Mouse (Mus musculus) kidney, embryonic 15.5 days (tissue): ENCODE measurements around the gene Gpr137b. TPM values are rescaled to one million over a fixed set of nuclear protein-coding genes. Genes with fewer than 3 reads are reported as not detected.
"Not testable (repeated sequence)": the region's sequence is repeated elsewhere in the genome, so short reads cannot be mapped to it uniquely, and the experiment has no call there.

Source experiments
- ATAC-seq: fragments of 200-750 bp; cut with Nextera tagmentation; replicated peaks from 2 replicates; pipeline ENCODE4 v1.8.0; 2017; ENCODE audit warnings: moderate TSS enrichment; ENCODE audit not compliant: low FRiP score
- H3K27ac ChIP-seq: fragments of 300-500 bp; sonication (generic); 2 replicates; pipeline ENCODE4 v1.5.1; 2015; ENCODE audit warnings: mild to moderate bottlenecking, inconsistent platforms
- H3K27me3 ChIP-seq: fragments of 300-500 bp; sonication (generic); 2 replicates; pipeline ENCODE4 v1.6.1; 2015; ENCODE audit warnings: inconsistent platforms
- H3K36me3 ChIP-seq: fragments of 300-500 bp; sonication (generic); 2 replicates; pipeline ENCODE4 v1.6.1; 2015; ENCODE audit warnings: inconsistent platforms
- H3K4me1 ChIP-seq: fragments of 300-500 bp; sonication (generic); 2 replicates; pipeline ENCODE4 v1.6.1; 2015; ENCODE audit warnings: inconsistent platforms
- H3K4me2 ChIP-seq: fragments of 300-500 bp; sonication (generic); 2 replicates; pipeline ENCODE4 v1.6.1; 2015; ENCODE audit warnings: moderate library complexity, mild to moderate bottlenecking, inconsistent platforms
- H3K4me3 ChIP-seq: fragments of 300-500 bp; sonication (generic); replicated peaks from 2 replicates; pipeline ENCODE4 v1.5.1; 2015; ENCODE audit warnings: mild to moderate bottlenecking, inconsistent platforms
- H3K9ac ChIP-seq: fragments of 300-500 bp; sonication (generic); 2 replicates; pipeline ENCODE4 v1.6.1; 2015; ENCODE audit warnings: mild to moderate bottlenecking, inconsistent platforms
- H3K9me3 ChIP-seq: fragments of 300-500 bp; sonication (generic); replicated peaks from 2 replicates; pipeline ENCODE4 v1.6.1; 2016; ENCODE audit warnings: inconsistent platforms
- WGBS: fragments of 180-500 bp; shearing (Covaris S2); methylation state at CpG from one replicate; pipeline ENCODE4 v1.1.7; 2015; ENCODE audit warnings: mixed read lengths; 5-methylcytosine and 5-hydroxymethylcytosine counted together
- polyA plus RNA-seq: library from polyadenylated mRNA; unstranded; fragments of >200 nt; fragmentation: Nextera tagmentation; extraction: Ambion mirVana; gene quantifications from 2 replicates; pipeline ENCODE4 v1.2.1, GENCODE M21; 2015

Gene Gpr137b
- polyA plus RNA-seq, 1 experiment from 2014 or later: 22.4 TPM

DNA sequence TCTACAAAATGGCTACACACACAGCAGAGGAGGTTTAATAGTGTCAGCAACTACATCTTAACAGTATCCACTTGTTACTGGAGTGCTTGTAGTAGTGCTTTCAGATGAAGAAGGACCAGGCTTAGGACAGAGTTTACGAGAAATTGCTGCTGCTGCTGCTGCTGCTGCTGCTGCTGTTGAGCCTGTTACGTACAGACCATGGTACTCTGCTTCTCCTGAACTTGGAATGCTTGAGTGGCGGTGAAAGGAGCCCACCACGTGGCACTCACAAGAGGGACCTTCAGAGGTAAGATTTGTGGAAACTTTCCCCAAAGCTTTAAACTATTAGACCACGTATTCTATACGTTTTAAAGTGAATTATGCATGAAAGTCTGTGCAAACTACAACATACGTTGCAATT lies 35.2 kb downstream of the Gpr137b start:
- not testable (repeated sequence) for H3K4me2 ChIP-seq, H3K4me3 ChIP-seq, H3K4me1 ChIP-seq, H3K9me3 ChIP-seq, H3K27me3 ChIP-seq, H3K27ac ChIP-seq, ATAC-seq, H3K9ac ChIP-seq, H3K36me3 ChIP-seq
- 87% methylated on average over 7 of the region's 7 CpGs for WGBS

GRCm38 (mm10) chr13:13358097-13358496 lies 35.7 kb downstream of the Gpr137b start:
- WGBS: 73% methylated on average over 8 of the region's 8 CpGs
- not testable (repeated sequence) for H3K9me3 ChIP-seq, H3K27me3 ChIP-seq, H3K4me3 ChIP-seq, H3K4me2 ChIP-seq, ATAC-seq, H3K27ac ChIP-seq, H3K36me3 ChIP-seq, H3K4me1 ChIP-seq, H3K9ac ChIP-seq

GRCm38 (mm10) chr13:13352113-13352512 lies 41.7 kb downstream of the Gpr137b start:
- not testable (repeated sequence) for H3K4me1 ChIP-seq, H3K27ac ChIP-seq, H3K9me3 ChIP-seq, H3K36me3 ChIP-seq, H3K27me3 ChIP-seq, ATAC-seq, H3K9ac ChIP-seq, H3K4me2 ChIP-seq, H3K4me3 ChIP-seq
- WGBS: 78% methylated on average over 4 of the region's 4 CpGs

DNA sequence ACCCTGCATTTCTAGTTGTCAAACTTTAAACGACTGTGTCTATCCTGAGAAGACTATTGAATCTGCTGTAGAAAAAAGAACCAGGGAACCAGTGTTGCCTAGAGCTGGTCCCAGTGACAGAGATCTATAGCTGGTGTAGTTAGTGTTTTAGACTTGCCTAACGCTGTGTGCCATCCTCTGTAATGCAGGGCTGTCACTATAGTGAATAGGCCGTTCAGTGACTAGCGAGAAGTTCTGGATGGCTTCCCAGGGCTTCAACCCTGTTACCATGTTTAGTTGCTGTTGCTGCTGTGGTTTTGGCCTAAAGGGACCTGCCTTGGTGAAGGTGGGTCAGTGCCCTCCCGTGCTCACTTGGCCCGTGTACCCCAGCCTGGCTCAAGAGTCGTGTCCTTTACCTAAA lies 43.1 kb downstream of the Gpr137b start:
- H3K4me2 ChIP-seq, H3K9ac ChIP-seq, ATAC-seq, H3K27me3 ChIP-seq, H3K4me3 ChIP-seq, H3K36me3 ChIP-seq, H3K9me3 ChIP-seq, H3K27ac ChIP-seq, H3K4me1 ChIP-seq: not testable (repeated sequence)
- WGBS: 84% methylated on average over 7 of the region's 7 CpGs

DNA sequence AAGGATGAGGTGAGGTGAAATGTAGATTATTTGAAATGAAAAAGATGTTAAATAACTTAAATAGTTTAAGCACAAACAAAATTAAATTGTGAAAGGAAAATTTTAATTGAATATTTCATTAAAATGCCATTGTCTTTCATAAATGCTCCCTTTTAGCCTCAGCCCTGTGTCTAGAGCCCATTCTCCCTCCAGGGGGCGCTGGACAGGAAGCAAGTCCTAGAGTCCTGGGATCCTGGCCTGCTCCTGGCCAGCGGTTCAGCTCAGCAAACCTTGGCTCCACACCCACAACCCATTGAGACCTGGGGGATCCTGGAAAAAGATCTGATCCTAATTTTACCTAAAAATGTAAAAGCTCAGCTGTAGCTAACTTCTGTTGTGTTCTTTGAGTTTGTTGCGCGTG lies 44.5 kb downstream of the Gpr137b start:
- Histone ChIP-seq H3K36me3 (no peaks in the 10 kb centered on the region), H3K4me3 (no peak overlapping the region), H3K27ac (no peak overlapping the region), H3K9ac (no peak overlapping the region), H3K4me1 (no peaks in the 10 kb centered on the region), H3K4me2 (no peak overlapping the region), H3K9me3 (no peaks in the 10 kb centered on the region), H3K27me3 (no peaks in the 10 kb centered on the region)
- WGBS: 66% methylated on average over 4 of the region's 4 CpGs
- no peak for ATAC-seq

DNA sequence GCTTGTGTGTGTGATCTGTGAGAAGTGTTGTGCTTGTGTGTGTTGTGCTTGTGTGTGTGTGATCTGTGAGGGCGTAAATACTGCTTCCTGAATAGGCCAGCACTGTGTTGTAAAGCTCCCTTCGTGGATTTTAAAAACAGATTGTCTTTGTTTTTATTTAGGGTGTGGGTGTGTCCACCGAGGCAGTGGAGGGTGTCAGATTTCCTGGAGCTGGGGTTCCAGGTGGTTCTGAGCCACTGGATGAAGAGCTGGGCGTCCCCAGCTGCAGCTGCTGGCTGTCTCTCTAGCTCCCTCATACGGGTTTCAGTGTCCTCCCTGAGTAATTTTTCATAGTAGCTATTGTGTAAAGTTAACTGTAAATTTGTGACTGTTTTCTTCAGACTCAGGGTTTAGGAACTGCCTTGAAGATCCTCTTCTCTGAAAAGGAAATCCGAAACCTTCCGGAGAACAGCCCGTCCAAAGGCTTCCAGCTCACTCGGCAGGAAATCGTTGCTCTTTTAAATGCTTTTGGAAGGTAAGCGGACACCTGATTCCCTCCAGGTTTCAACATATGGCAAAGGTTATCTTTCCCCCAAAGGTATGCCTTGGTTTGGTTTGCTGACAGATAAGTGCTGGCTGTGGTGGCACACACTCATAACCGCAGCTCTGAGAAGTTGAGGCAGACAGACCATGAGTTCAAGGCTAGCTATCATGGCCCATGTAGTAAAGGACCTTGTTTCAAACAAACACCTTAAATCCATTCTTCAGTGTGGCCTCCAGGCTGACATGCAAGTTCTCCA lies 46.0 kb downstream of the Gpr137b start:
- not testable (repeated sequence) for H3K9me3 ChIP-seq, H3K4me1 ChIP-seq, H3K4me3 ChIP-seq, H3K9ac ChIP-seq, H3K27me3 ChIP-seq, H3K36me3 ChIP-seq
- H3K4me2 ChIP-seq: peak overlapping the region; percentile 28; the same call in 1 of the 2 replicates
- H3K27ac ChIP-seq: 0 out of 2 replicates have a peak overlapping the region, but pooled peaks have one; percentile 18
- WGBS: 15% methylated on average over 12 of the region's 12 CpGs
- ATAC-seq: peak; percentile 95

GRCm38 (mm10) chr13:13337361-13337760 lies 56.5 kb downstream of the Gpr137b start:
- not testable (repeated sequence) for ATAC-seq, H3K4me1 ChIP-seq, H3K4me3 ChIP-seq, H3K27ac ChIP-seq, H3K9ac ChIP-seq, H3K4me2 ChIP-seq, H3K36me3 ChIP-seq, H3K9me3 ChIP-seq, H3K27me3 ChIP-seq
- WGBS: 94% methylated on average over 8 of the region's 8 CpGs

- H3K27ac ChIP-seq: no peak overlapping the region
- ATAC-seq: no peak
- no peaks in the 10 kb centered on the region for H3K27me3 ChIP-seq
- no peaks in the 10 kb centered on the region for H3K36me3 ChIP-seq
- H3K9ac ChIP-seq: no peak overlapping the region
- H3K4me3 ChIP-seq: no peak overlapping the region
- no peaks in the 10 kb centered on the region for H3K9me3 ChIP-seq
- no peaks in the 10 kb centered on the region for H3K4me1 ChIP-seq
- no peak overlapping the region for H3K4me2 ChIP-seq
- WGBS: 0% methylated on average over 2 of the region's 2 CpGs
Measured at GRCm38 (mm10) chr13:13328876-13329275, 64.9 kb downstream of the Gpr137b start.

Other genes with a start within 250 kb of the Gpr137b start
- gene Prl2c5, start 211.3 kb downstream of the Gpr137b start, polyA plus RNA-seq: not detected in 2 replicates
- gene Nid1, start 43.5 kb upstream of the Gpr137b start, polyA plus RNA-seq: 87.0 and 104 TPM in 2 replicates
- 4.2 and 6.3 TPM in 2 replicates for gene Lyst, start 196.4 kb upstream of the Gpr137b start, polyA plus RNA-seq